Mouse (Mus musculus): Measurements from ENCODE around the gene Olfr1462. TPM values are rescaled to one million over a fixed set of nuclear protein-coding genes. Genes with fewer than 3 reads are reported as not detected.

Gene Olfr1462
- polyA plus RNA-seq (2012) = not detected in 2 replicates

DNA sequence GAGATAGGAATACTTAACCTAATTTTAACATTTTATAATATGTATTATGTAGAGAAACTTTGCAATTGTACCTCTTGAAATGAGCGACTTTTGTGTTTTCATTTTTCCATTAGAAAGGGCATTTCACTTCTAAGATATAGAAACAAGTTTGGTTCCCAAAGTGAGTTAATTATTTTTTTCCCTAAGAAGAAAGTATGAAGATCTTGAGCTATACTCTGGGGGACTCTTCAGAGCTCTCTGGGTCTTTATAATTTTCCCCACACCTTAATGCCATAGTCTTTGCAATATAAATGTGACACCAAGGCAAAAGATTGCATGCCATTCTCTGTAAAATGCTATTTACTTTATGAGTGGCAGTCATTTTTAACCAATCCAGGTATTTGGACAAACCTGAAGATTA is at the start of gene Olfr1462:
Olfr1462 (plus strand) TSS at position 301 of the 400 bp plus-strand sequence.
- H3K4me3 ChIP-seq (replicated peaks) = no peak within 1 kb of the TSS
- peaks cover 3% of the 10 kb centered on the region; the same call in 1 of the 2 replicates for H3K9me3 ChIP-seq (ENCODE audit: control insufficient read depth, low read length)
- H3K4me1 ChIP-seq (ENCODE audit: control insufficient read depth) = no peaks in the 10 kb centered on the region
- H3K36me3 ChIP-seq (ENCODE audit: control insufficient read depth) = no peaks in the 10 kb centered on the region
- TF ChIP-seq GATA1 (IDR thresholded peaks at IDR 0.05; ENCODE audit: low read length) (no peak), TAL1 (IDR thresholded peaks at IDR 0.05; ENCODE audit: low read length) (no peak)
- H3K27me3 ChIP-seq (ENCODE audit: control insufficient read depth) = no peaks in the 10 kb centered on the region

DNA sequence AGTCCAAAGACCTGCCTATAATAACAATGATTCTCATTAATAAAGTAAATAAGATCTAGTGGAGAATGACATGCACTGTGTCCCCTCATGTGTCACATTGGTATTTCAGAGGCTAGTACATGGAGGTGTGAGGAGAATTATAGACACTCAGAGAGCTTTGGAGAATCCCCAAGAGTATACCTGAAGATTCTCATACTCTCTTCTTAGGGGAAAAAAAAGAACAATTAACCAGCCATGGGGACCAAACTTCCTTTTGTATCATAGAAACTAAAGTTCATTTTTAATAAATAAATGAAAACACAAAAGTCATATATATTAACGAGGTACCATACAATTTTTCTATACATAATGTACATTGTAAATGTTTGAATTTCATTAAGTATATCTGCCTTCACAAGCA is 36.1 kb upstream of the Olfr1462 start, which contains the start of gene Olfr1459:
Olfr1459 (minus strand) TSS at position 101 of the 400 bp plus-strand sequence.
- H3K27me3 ChIP-seq (ENCODE audit: control insufficient read depth) = no peaks in the 10 kb centered on the region
- TF ChIP-seq TAL1 (IDR thresholded peaks at IDR 0.05; ENCODE audit: low read length) = no peak
- no peak for TF ChIP-seq GATA1 (IDR thresholded peaks at IDR 0.05; ENCODE audit: low read length)
- no peaks in the 10 kb centered on the region for H3K4me1 ChIP-seq (ENCODE audit: control insufficient read depth)

DNA sequence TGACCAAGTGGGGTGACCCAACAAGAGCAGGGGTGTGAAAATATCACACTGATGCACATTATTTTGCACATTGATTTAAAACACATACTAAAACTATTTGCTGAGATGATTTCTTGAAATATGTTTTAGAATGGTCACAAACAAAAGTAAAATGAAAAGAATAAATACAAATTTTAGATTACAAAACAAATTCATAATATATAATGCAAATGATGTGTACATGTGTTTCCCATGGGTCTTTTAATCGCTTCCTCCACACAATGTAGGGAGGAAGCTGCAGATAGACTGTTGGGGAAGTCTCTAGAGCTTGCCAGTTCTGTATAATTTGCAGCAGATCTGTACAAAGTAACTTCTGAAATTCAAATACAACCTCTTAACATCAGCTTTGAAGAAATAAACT is 22.8 kb upstream of the Olfr1462 start, which contains the start of gene Olfr1461:
Olfr1461 (plus strand) TSS at position 301 of the 400 bp plus-strand sequence.
- H3K9me3 ChIP-seq (ENCODE audit: control insufficient read depth, low read length) = no peaks in the 10 kb centered on the region; the same call in 1 of the 2 replicates
- TF ChIP-seq TAL1 (IDR thresholded peaks at IDR 0.05; ENCODE audit: low read length) (no peak), GATA1 (IDR thresholded peaks at IDR 0.05; ENCODE audit: low read length) (no peak)

More for the DNA sequence above, 36.1 kb upstream of the Olfr1462 start, which contains the start of gene Olfr1459:
- Histone ChIP-seq H3K9me3 (ENCODE audit: control insufficient read depth, low read length) (peaks cover 3% of the 10 kb centered on the region), H3K4me3 (replicated peaks) (no peak within 1 kb of the TSS), H3K36me3 (ENCODE audit: control insufficient read depth) (no peaks in the 10 kb centered on the region)

DNA sequence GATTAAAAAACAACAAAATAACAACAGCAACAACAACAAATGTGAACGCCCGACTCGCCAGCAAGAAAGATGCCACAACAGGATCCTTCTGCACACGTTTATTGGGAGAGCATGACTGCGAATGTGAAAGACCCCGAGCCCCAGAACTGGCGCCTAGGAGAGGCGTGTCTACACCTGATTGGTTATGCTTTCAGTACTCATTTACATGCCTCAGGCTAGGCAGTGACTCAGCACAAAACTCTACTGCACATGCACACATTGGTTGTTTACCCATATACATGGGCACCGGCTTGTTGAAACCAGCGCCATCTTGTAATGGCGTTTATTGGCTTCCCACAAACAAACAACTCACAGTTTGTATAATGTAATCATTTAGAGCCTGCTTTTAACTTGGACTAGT is 36.1 kb downstream of the Olfr1462 start:
- H3K4me1 ChIP-seq (ENCODE audit: control insufficient read depth) = no peaks in the 10 kb centered on the region
- H3K9me3 ChIP-seq (ENCODE audit: control insufficient read depth, low read length) = peaks cover 2% of the 10 kb centered on the region
- H3K27me3 ChIP-seq (ENCODE audit: control insufficient read depth) = no peaks in the 10 kb centered on the region
- H3K36me3 ChIP-seq (ENCODE audit: control insufficient read depth) = no peaks in the 10 kb centered on the region
- TF ChIP-seq GATA1 (IDR thresholded peaks at IDR 0.05; ENCODE audit: low read length) (no peak), TAL1 (IDR thresholded peaks at IDR 0.05; ENCODE audit: low read length) (no peak)
- no peak overlapping the region for H3K4me3 ChIP-seq (replicated peaks)

More for the DNA sequence above, 22.8 kb upstream of the Olfr1462 start, which contains the start of gene Olfr1461:
- no peaks in the 10 kb centered on the region for H3K36me3 ChIP-seq (ENCODE audit: control insufficient read depth)
- H3K4me3 ChIP-seq (replicated peaks) = no peak within 1 kb of the TSS
- no peaks in the 10 kb centered on the region for H3K4me1 ChIP-seq (ENCODE audit: control insufficient read depth)
- no peaks in the 10 kb centered on the region for H3K27me3 ChIP-seq (ENCODE audit: control insufficient read depth)

DNA sequence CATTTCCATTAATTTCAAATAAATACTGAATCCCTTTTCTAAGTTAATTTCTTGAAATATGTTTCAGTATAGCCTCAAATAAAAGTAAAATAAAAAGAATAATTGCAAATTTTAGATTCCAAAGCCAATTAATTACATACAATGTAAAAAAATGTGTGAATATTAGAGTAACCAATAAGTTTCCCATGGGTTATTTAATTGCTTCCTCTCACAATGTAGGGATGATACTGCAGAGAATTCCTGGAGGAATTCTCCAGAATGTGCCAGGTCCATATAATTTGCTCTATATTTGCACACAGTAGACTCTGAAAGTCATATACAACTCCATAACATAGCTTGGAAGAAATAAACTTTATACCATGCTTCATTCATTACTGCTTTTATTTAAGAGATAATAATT is 45.5 kb downstream of the Olfr1462 start, which contains the start of gene Olfr1463:
Olfr1463 (plus strand) TSS at position 301 of the 400 bp plus-strand sequence.
- Histone ChIP-seq H3K9me3 (ENCODE audit: control insufficient read depth, low read length) (no peaks in the 10 kb centered on the region; the same call in 1 of the 2 replicates), H3K4me3 (replicated peaks) (no peak within 1 kb of the TSS), H3K4me1 (ENCODE audit: control insufficient read depth) (no peaks in the 10 kb centered on the region), H3K27me3 (ENCODE audit: control insufficient read depth) (no peaks in the 10 kb centered on the region), H3K36me3 (ENCODE audit: control insufficient read depth) (no peaks in the 10 kb centered on the region)
- TF ChIP-seq TAL1 (IDR thresholded peaks at IDR 0.05; ENCODE audit: low read length) (no peak), GATA1 (IDR thresholded peaks at IDR 0.05; ENCODE audit: low read length) (no peak)

Other genes with a start within 250 kb of the Olfr1462 start
- gene Olfr1450, start 235.5 kb upstream of the Olfr1462 start, polyA plus RNA-seq (2012) = not detected in 2 replicates
- gene Olfr1451, start 190.7 kb upstream of the Olfr1462 start, polyA plus RNA-seq (2012) = not detected in 2 replicates
- gene Olfr1453, start 157.4 kb upstream of the Olfr1462 start, polyA plus RNA-seq (2012) = not detected in 2 replicates
- gene Olfr1454, start 125.1 kb upstream of the Olfr1462 start, polyA plus RNA-seq (2012) = 0.01 TPM in 1 of 2 replicates, not detected in the other
- not detected in 2 replicates for gene Olfr1457, start 87.8 kb upstream of the Olfr1462 start, polyA plus RNA-seq (2012)
- gene Olfr1458, start 79.0 kb upstream of the Olfr1462 start, polyA plus RNA-seq (2012) = not detected in 2 replicates
- gene Olfr1459, start 36.2 kb upstream of the Olfr1462 start, polyA plus RNA-seq (2012) = not detected in 2 replicates
- gene Olfr1461, start 22.7 kb upstream of the Olfr1462 start, polyA plus RNA-seq (2012) = not detected in 2 replicates
- not detected in 2 replicates for gene Olfr1463, start 45.6 kb downstream of the Olfr1462 start, polyA plus RNA-seq (2012)
- not detected in 2 replicates for gene Olfr1465, start 129.8 kb downstream of the Olfr1462 start, polyA plus RNA-seq (2012)
- gene Olfr1466, start 153.1 kb downstream of the Olfr1462 start, polyA plus RNA-seq (2012) = not detected in 2 replicates
- not detected in 2 replicates for gene Olfr1467, start 176.5 kb downstream of the Olfr1462 start, polyA plus RNA-seq (2012)
- gene Olfr1469, start 222.1 kb downstream of the Olfr1462 start, polyA plus RNA-seq (2012) = not detected in 2 replicates

Data from erythroblast, embryonic 14.5 days (primary cell).